Mouse (Mus musculus) cortical plate, adult 2 months (tissue): ENCODE data around the gene Dnm1.

Experiments used
- CTCF ChIP-seq: fragments of 200-500 bp; IDR thresholded peaks from 2 replicates; pipeline ENCODE4 v1.5.1; 2011; ENCODE audit warnings: mild to moderate bottlenecking, control low read depth, low read length; ENCODE audit not compliant: insufficient read depth; ENCODE audit errors: extremely low read depth
- POLR2A ChIP-seq: fragments of 200-500 bp; IDR thresholded peaks from 2 replicates; pipeline ENCODE4 v1.6.1; 2011; ENCODE audit warnings: mild to moderate bottlenecking, low read length, control low read depth; ENCODE audit not compliant: insufficient read depth; ENCODE audit errors: extremely low read depth

- no peak for TF ChIP-seq CTCF
- TF ChIP-seq POLR2A, result no peak
Observed at GRCm38 (mm10) chr2:32341634-32341939, 11.6 kb downstream of the Dnm1 start.
